Comparison of ENCODE assay signal across 23 mouse cellular contexts in genomic region chr7:98733958-98734357, GRCm38 (mm10). TPM values are rescaled to one million over a fixed set of nuclear protein-coding genes. Genes with fewer than 3 reads are reported as not detected.
DNase-seq lines count a peak whose midpoint lies in the region; ATAC-seq and TF ChIP-seq lines count a peak whose summit lies in the region.
"Had no signal": no experiment of that assay in that cellular context is flagged by ENCODE, and none has a peak within 500 bp of the region (broad histone marks: within the 10 kb centered on the region; RNA-seq: fewer than 3 reads in every experiment).

No protein-coding gene starts in this region.

- no peak overlapping the region for H3K4me2 ChIP-seq in embryonic facial prominence, embryonic 14.5 days (ENCODE audit: low read depth, low read length)
- no peak overlapping the region for H3K4me2 ChIP-seq in lung, embryonic 16.5 days (ENCODE audit: low read depth, low read length)
- H3K4me2 ChIP-seq: forebrain, embryonic 13.5 days had no signal

- DNase-seq in embryonic facial prominence, embryonic 14.5 days (ENCODE audit: low spot score) = peak; percentile 30
- no peak for DNase-seq in embryonic facial prominence, embryonic 10.5 days (ENCODE audit: low spot score)
- no peak for DNase-seq in lung, adult 18-20 months
- DNase-seq in 3T3-L1 (ENCODE audit: low read depth, low spot score) (peak; percentile 41), ES-E14 (ENCODE audit: low read depth, low spot score) (no peak)
- no peak for DNase-seq in layer of hippocampus, adult 9-10 months (ENCODE audit: low spot score)
- DNase-seq in adrenal gland, postnatal 10 days = no peak
- DNase-seq: adrenal gland, adult 8-10 months; adrenal gland, postnatal 25 days; B cell, adult 2 months; cerebellum, adult 11-12 months; cerebellum, adult 2 months; cerebellum, adult 9-10 months; cerebellum, postnatal 10 days; cerebellum, postnatal 25 days; forebrain, postnatal 0 days had no signal

- 80% methylated on average over 4 of the region's 4 CpGs for WGBS in embryonic facial prominence, embryonic 14.5 days
- WGBS in embryonic facial prominence, embryonic 10.5 days = 85% methylated on average over 4 of the region's 4 CpGs
- WGBS in lung, embryonic 16.5 days = 75% methylated on average over 4 of the region's 4 CpGs

- no peak overlapping the region for H3K4me3 ChIP-seq in embryonic facial prominence, embryonic 14.5 days (ENCODE audit: low read depth, low read length)
- H3K4me3 ChIP-seq in embryonic facial prominence, embryonic 10.5 days = no peak overlapping the region
- H3K4me3 ChIP-seq in lung, embryonic 16.5 days (ENCODE audit: low read length) = no peak overlapping the region
- H3K4me3 ChIP-seq in ES-E14 (ENCODE audit: insufficient read depth in 1 of 2, low read depth in 1 of 2, low read length in 2 of 2, poor library complexity in 1 of 2, severe bottlenecking in 1 of 2) = no peak overlapping the region
- H3K4me3 ChIP-seq: embryonic facial prominence, embryonic 13.5 days; forebrain, embryonic 13.5 days; forebrain, embryonic 15.5 days had no signal

- no peak overlapping the region for H3K9ac ChIP-seq in embryonic facial prominence, embryonic 14.5 days (ENCODE audit: low read depth, low read length)
- no peak overlapping the region for H3K9ac ChIP-seq in lung, embryonic 16.5 days (ENCODE audit: low read length)
- H3K9ac ChIP-seq in ES-E14 (ENCODE audit: insufficient read depth, low read depth, low read length, poor library complexity, severe bottlenecking) = no peak overlapping the region
- H3K9ac ChIP-seq: embryonic facial prominence, embryonic 13.5 days; forebrain, embryonic 13.5 days; forebrain, embryonic 15.5 days; forebrain, postnatal 0 days had no signal

- no peaks in the 10 kb centered on the region for H3K36me3 ChIP-seq in embryonic facial prominence, embryonic 14.5 days (ENCODE audit: control insufficient read depth, insufficient read depth, low read length)
- H3K36me3 ChIP-seq in embryonic facial prominence, embryonic 10.5 days (replicated peaks) = no peaks in the 10 kb centered on the region
- H3K36me3 ChIP-seq in lung, embryonic 16.5 days (ENCODE audit: control insufficient read depth, insufficient read depth, low read length) = no peaks in the 10 kb centered on the region
- H3K36me3 ChIP-seq in ES-E14 (ENCODE audit: control insufficient read depth, insufficient read depth, low read length, poor library complexity, severe bottlenecking) = no peaks in the 10 kb centered on the region
- H3K36me3 ChIP-seq: embryonic facial prominence, embryonic 13.5 days; forebrain, embryonic 15.5 days had no signal

- peaks cover 5% of the 10 kb centered on the region for H3K4me1 ChIP-seq in embryonic facial prominence, embryonic 14.5 days (ENCODE audit: control insufficient read depth, insufficient read depth, low read length)
- H3K4me1 ChIP-seq in embryonic facial prominence, embryonic 10.5 days = peaks cover 35% of the 10 kb centered on the region
- H3K4me1 ChIP-seq in lung, embryonic 16.5 days (replicated peaks; ENCODE audit: control insufficient read depth, insufficient read depth, low read length) = peaks cover 7% of the 10 kb centered on the region
- H3K4me1 ChIP-seq in ES-E14 (ENCODE audit: control insufficient read depth in 2 of 2, insufficient read depth in 2 of 2, low read length in 2 of 2, poor library complexity in 1 of 2) = peaks cover 0 to 8% of the 10 kb centered on the region in 2 experiments; a peak in 2 of 4 replicates

- ATAC-seq in embryonic facial prominence, embryonic 14.5 days (ENCODE audit: low read depth) = no peak
- 0 out of 2 replicates have a peak, but pooled peaks have one; percentile 1 for ATAC-seq in lung, embryonic 16.5 days (ENCODE audit: low read depth)
- ATAC-seq: activated CD4-positive, CD25-positive, alpha-beta regulatory T cell, adult 4 months; CD4-positive, CD25-positive, alpha-beta regulatory T cell, adult 4 months; Patski had no signal

- H3K27ac ChIP-seq in embryonic facial prominence, embryonic 14.5 days (replicated peaks; ENCODE audit: low read depth, low read length) = no peak overlapping the region
- H3K27ac ChIP-seq in embryonic facial prominence, embryonic 10.5 days (replicated peaks) = no peak overlapping the region
- H3K27ac ChIP-seq in lung, embryonic 16.5 days (ENCODE audit: low read length) = no peak overlapping the region
- H3K27ac ChIP-seq in ES-E14 (ENCODE audit: insufficient read depth, low read depth, low read length, poor library complexity, severe bottlenecking) = no peak overlapping the region
- H3K27ac ChIP-seq: forebrain, embryonic 13.5 days; forebrain, embryonic 15.5 days had no signal

- in situ Hi-C loops in ES-E14 (cut with MboI; ENCODE audit: low sequenced_read_pairs in 2 of 2, unreplicated experiment in 2 of 2) = no loop called here

- 0 out of 2 replicates have a peak, but pooled peaks cover 4% of the 10 kb centered on the region for H3K27me3 ChIP-seq in embryonic facial prominence, embryonic 14.5 days (replicated peaks; ENCODE audit: control insufficient read depth, insufficient read depth, low read length)
- peaks cover 40% of the 10 kb centered on the region for H3K27me3 ChIP-seq in embryonic facial prominence, embryonic 10.5 days (replicated peaks; ENCODE audit: low read depth, poor library complexity, severe bottlenecking)
- no peaks in the 10 kb centered on the region; the same call in 1 of the 2 replicates for H3K27me3 ChIP-seq in lung, embryonic 16.5 days (ENCODE audit: control insufficient read depth, insufficient read depth, low read depth, low read length)
- H3K27me3 ChIP-seq: forebrain, embryonic 13.5 days; forebrain, embryonic 15.5 days had no signal

- H3K9me3 ChIP-seq in embryonic facial prominence, embryonic 14.5 days (ENCODE audit: control insufficient read depth, low read length) = no peaks in the 10 kb centered on the region
- no peaks in the 10 kb centered on the region for H3K9me3 ChIP-seq in embryonic facial prominence, embryonic 10.5 days
- H3K9me3 ChIP-seq in lung, embryonic 16.5 days (ENCODE audit: control insufficient read depth, low read length) = no peaks in the 10 kb centered on the region
- H3K9me3 ChIP-seq in ES-E14 (ENCODE audit: control insufficient read depth, insufficient read depth, low read depth, low read length) = no peaks in the 10 kb centered on the region
- H3K9me3 ChIP-seq: embryonic facial prominence, embryonic 13.5 days; forebrain, embryonic 13.5 days; forebrain, embryonic 15.5 days had no signal

TF ChIP-seq in ES-E14, 5 proteins besides CTCF, POLR2A, EP300 and RAD21:
- no peak for TF ChIP-seq ZC3H11A (IDR thresholded peaks at IDR 0.05; ENCODE audit: borderline replicate concordance, low read depth, low read length)
- TF ChIP-seq MAFK (IDR thresholded peaks at IDR 0.05; ENCODE audit: insufficient read depth, low read depth, low read length) = peak; percentile 76

RNA-seq across cellular contexts. Expression of gene Thap12, which starts 31.1 kb away (rescaled TPM):
- 58.0 and 60.3 TPM in 2 replicates for polyA plus RNA-seq in embryonic facial prominence, embryonic 14.5 days (2014; fragmentation: Nextera tagmentation; extraction: Ambion mirVana)
- polyA plus RNA-seq in embryonic facial prominence, embryonic 10.5 days (2016; fragmentation: Nextera tagmentation; extraction: Ambion mirVana) = 56.8 and 57.5 TPM in 2 replicates
- polyA plus RNA-seq in lung, embryonic 16.5 days (2015; fragmentation: Nextera tagmentation; extraction: Ambion mirVana) = 44.2 and 45.1 TPM in 2 replicates
- total RNA-seq in ES-E14 (2012; rRNA removed) = 19.9 and 29.9 TPM in 2 replicates
- 10 to 100 TPM; 61.3 to 62.6 TPM for total RNA-seq in adrenal gland, postnatal 10 days (2021)

Comparison
In these comparisons a context has a peak if more than half of its experiments do, and no peak if none do; other contexts are left out.
1. DNase-seq: peak in embryonic facial prominence, embryonic 14.5 days (single experiment) and 3T3-L1 (single experiment); none in embryonic facial prominence, embryonic 10.5 days (single experiment), lung, adult 18-20 months (0 of 2), ES-E14 (single experiment), layer of hippocampus, adult 9-10 months (single experiment) and adrenal gland, postnatal 10 days (single experiment).